Mouse (Mus musculus): ENCODE measurements around the gene Rrp36.

Gene Rrp36

GRCm38 (mm10) chr17:46645561-46646321 is 28.4 kb downstream of the Rrp36 start, which contains the start of the genes Klc4 and Mrpl2:
Gene Klc4 (minus strand): TSS chr17:46646022.
Gene Mrpl2 (plus strand): TSS chr17:46646229.
- peak; percentile 98 for DNase-seq

- DNase-seq, result peak; percentile 77
Observed at GRCm38 (mm10) chr17:46644916-46645475, 29.2 kb downstream of the Rrp36 start.

DNA sequence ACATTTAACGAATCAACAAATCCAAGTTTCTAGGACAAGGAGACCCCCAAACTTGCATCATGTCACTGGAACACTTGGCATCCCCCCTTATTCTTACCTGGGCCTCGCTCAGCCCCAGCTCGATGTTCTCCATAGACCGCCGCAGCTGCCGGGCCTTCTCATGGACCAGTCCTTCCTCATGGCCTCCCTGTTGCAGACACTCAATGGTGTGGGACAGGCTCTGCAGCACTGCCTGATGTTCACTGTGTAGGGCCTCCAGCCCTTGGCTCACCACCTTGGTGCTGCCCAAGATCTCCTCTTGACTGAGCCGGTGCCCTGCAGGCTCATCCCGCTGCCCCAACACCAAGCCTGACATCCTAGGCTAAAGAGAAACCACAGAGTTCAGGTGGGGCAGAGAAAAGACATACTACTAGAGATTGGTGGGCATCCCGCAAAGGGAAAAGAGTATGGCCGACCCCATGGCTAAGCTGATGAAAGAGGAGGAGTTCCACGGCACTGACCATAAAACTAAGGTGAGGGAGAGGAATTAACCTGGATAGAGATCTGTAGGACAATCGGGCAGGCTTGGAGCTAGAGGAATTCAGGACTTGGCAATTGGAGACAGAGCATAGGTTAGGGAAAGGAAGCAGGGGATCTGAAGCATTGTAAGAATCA is 29.9 kb downstream of the Rrp36 start:
- DNase-seq, result peak; percentile 54

DNA sequence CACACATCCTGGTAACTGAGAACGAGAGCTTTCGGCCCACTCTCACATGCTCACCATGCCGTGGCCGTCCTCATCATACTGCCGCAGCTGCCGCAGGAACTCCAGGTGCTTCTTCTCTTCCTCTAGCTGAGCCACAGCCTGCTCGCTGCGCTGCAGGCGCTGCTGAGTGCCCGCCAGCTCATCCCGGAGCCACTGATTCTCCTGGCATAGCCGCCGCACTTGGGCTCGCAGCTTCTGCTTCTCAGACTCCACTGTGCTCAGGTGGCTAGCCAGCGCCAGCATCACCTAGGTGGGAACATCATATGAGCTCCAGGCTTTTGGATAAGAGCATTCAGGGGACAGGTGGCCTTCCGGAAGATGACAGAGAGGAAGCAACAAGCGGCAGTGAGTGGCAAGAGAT is 32.1 kb downstream of the Rrp36 start:
- peak; percentile 52 for DNase-seq

GRCm38 (mm10) chr17:46639929-46640328 is 34.2 kb downstream of the Rrp36 start:
- no peak for DNase-seq

- peak; percentile 76 for DNase-seq
Observed at GRCm38 (mm10) chr17:46636831-46637523, 37.2 kb downstream of the Rrp36 start.

GRCm38 (mm10) chr17:46629685-46630441 is 44.3 kb downstream of the Rrp36 start:
- DNase-seq, result peak; percentile 48

GRCm38 (mm10) chr17:46628791-46629684 is 45.1 kb downstream of the Rrp36 start, which contains the start of gene Ptk7:
Gene Ptk7 (minus strand): TSS chr17:46629504.
- peak; percentile 56 for DNase-seq

- no peak for DNase-seq
Observed at GRCm38 (mm10) chr17:46628471-46628790, 45.7 kb downstream of the Rrp36 start.

DNA sequence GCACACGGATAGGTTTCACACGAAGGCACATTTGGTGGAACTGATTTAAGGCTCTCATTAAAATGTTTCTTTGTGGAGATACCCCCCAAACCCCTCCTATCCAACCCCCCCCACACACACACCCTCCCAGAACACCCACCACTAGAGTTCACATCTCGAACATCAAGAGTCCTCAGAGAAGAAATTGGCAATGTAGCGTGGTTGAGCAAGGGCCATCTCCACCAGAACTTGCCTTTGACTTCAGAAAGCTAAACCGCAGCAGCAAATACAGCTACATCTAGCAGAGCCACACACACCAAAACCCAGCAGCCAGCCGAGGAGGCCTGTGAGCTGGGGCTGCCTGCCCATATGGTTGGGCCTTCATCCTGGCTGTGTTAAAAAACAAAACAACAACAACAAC is 46.7 kb downstream of the Rrp36 start:
- DNase-seq, result no peak

DNA sequence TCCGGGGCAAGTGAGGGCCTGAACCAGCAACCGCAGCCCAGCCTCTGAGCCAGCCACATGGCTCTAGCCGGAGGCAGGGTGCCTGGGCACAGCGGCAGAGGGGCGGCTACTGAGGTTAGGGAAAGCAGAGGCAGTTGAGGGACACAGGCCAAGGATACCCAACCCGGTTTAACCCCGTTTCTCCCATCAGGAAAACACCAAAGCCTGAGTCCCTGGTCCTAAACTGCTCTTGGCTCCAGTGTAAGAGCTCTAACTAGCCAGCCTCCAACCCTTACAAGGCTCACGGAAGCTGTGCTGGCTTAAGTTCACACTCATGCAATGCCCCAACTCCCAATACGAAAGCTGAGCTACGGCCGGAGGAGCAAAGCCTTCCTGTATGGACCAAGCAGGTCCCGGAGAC is 49.6 kb downstream of the Rrp36 start:
- no peak for DNase-seq

DNA sequence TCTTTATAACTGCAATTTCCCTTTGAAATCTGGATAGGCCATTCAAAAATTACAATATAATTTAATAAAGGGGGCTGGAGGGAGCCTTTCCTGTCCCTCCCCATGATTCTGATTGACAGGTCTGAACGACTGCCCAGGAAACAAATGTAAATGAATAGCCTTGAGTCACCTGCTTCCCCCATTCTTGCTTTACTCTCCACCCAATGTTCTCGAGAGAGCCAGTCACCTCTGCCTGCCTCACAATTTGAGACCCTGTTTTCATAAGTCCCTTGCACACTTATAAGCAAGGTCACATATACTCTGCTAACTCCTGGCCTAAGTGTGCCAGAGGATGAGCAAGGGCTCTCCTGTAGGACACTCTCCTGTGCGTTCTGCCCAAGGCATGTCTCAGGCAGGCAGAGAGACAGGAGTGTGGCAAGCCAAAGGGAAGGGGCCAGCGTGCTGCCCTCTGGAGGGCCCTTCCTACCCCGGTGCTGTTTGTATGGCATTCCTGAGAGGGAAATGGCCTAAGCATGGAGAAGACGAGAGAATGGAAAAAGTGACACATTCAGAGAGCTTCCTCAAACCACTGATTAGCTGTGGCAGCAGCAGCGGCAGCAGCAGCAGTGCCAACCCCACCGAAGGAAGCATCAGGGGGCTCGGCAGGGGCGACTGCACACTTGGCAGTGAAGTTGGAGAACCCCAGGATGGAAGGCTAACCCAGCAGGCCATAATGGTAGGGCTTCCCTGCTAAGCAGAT is 50.2 kb downstream of the Rrp36 start:
- DNase-seq, result no peak

DNA sequence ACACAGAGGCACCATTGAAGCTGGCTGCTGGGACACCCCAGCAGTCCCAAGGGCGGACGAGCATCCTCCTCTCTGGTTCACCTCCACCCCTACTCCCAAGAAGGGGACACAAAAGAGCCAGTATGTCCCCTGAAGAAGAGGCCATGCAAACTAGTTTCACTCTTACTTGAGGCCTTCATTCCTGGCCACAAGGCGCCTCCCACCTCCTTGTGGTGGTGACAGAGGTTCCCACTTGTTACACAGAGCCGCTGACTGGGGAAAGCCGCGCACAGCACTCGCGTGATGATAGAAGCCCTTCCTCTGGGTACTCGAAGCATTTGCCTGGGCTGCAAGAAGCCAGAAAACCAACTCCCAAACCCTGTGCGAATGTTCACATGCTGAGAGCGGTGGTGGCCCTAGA is 51.9 kb downstream of the Rrp36 start:
- DNase-seq, result no peak

- DNase-seq, result peak; percentile 44
Observed at GRCm38 (mm10) chr17:46621324-46621723, 52.8 kb downstream of the Rrp36 start.

DNA sequence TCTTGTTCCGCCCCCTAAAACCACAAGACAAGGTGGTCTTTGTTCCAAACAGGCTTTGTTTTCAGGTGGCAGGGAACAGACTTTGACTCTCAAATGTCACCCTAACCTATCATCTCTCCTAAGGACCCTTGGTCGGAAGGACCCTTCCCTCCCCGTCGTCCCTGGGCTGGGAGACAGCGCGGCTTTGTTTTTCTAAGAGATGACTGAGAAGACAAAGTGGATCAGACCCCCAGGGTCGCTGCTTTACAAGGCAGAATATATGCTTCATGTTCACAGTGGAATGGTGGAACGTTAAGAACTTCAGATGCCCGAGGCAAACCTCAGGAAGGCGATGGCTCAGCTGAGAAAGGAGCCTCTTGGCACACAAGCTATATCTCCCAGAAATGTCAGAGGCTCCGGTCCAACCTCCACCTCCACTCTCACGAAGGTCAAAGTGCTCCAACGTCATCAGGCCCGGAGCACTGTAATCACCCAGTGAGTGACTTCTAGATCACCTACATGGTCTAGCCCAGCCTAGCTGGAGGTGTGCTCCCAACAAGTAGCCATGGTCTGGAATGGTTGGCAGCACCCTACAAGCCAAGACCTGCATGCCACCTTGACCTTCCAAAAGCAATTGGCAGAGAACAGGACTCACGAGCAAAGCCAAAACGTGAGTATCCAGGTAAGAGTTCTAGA is 54.3 kb downstream of the Rrp36 start:
- DNase-seq, result no peak

DNA sequence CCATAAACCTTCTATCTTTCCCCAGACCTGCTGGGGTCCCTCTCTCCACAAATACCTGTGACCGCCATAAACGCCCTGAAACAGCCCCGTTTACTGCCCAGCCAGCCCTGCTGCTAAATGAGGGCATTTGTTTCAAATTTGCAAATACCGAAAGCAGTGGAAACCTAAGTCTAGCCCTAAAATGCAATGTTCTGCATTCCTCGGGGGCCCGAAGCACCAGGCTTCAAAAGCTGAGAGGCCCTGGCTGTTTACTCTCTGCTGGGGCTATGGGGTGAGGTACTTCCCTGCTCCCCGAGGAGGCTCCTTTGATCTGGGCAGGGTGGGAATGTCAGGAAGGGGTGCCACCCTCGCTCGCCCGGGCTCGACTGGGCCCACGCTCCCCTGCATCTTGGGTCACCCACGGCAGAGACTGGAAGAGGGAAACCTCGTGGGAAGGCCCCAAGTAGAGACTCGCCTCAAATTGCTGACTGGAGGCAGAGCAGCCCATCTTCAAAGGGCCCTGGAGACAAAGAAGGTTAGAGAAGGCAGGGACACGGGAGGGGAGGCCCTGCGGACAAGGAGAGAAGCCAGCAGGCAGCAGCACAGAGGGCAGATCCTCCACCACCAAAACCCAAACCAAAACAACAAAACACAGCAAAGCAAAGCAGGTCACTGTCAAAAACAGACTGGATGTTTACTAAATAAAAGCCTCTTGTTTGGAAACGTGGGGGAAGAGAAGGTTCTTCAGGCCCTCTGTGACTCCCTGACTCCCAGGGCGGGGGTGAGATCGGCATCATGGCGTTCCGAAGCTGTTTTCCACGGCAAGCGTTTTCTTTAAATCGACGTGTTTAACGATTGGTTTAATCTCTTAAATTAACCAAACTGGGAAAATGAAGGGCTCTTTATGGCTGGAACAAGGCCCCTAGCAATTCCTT is 55.1 kb downstream of the Rrp36 start:
- no peak for DNase-seq

- DNase-seq, result no peak
Observed at GRCm38 (mm10) chr17:46618394-46618768, 55.8 kb downstream of the Rrp36 start.

DNA sequence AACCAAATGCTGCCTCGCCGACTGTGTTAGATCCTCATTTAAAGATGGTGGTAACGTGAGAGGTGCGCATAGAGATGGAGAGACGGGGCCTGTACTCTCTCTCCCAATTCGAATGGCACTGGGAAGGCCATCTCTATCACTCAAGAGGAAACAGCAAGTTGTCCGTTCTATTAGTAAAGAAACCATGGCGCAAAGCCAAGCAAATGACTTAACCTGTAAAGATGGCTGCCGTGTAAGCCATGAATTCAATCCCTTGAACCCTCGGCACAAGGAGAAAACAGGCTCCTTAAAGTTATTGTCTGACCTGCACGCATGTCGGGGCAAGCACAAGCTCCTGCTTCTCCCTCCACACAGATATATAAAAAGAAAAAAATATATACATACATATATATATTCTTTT is 56.4 kb downstream of the Rrp36 start:
- DNase-seq, result no peak

Data from cerebellum, adult 11-12 months (tissue).